Mouse (Mus musculus): ENCODE measurements around the gene Cltb. TPM values are rescaled to one million over a fixed set of nuclear protein-coding genes. Genes with fewer than 3 reads are reported as not detected.
A peak's percentile ranks its signal among the peaks of the same experiment; 100 is the strongest.

Cltb gene
- total RNA-seq, 2 experiments from 2014 or later, result 97.1 to 104 TPM

DNA sequence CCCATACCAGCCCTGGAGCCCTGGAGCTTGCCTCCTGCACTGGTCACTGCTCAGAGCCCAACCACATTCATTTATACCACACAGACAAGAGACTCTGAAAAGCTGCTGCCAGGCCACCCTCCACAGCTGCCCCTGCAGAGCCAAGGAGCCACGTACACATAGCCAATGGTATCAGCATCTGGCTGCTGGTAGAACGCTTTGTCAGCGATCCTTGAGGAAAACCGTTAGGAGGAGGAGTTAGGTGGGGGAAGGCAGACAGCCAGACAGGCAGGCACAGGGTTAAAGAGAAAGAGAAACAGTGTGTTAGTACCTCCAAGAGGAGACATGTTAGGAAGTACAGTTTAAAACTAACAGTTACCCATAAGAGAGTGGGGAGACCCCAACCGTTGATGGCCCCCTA lies 14.3 kb downstream of the Cltb start:
- intact Hi-C loops (cut with DNase I), result no loop called here
- no peak for DNase-seq

DNA sequence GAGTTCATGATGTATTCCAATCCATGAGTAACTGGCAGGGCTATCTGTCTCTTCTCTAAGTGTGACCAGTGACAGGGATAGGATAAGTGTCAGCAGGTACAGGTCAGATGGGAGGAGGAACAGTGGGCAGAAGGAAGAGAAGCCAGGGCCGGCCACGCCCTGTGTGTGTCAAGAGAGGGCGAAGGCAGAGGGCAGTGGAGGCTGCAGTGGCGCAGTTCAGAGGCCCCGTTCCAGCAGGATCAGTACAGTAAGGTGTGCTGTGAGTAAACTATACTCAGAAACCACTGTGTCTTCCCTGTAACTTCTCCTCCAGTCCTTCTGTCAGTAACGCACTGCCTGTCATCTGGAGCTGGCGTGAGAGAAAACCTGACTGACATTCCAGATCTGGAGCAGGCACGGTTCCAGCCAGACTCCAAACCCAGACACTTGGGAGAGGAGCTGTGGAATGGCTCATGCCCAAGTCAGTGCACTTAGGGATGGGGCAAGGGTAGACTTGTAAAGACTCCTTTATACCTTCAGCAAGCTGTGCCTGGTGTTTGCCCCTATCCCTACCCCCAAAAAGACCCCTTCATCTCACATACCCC lies 14.9 kb downstream of the Cltb start:
- peak in 1 of 2 experiments; percentile 27 for DNase-seq
- intact Hi-C loops (cut with DNase I), result no loop called here

DNA sequence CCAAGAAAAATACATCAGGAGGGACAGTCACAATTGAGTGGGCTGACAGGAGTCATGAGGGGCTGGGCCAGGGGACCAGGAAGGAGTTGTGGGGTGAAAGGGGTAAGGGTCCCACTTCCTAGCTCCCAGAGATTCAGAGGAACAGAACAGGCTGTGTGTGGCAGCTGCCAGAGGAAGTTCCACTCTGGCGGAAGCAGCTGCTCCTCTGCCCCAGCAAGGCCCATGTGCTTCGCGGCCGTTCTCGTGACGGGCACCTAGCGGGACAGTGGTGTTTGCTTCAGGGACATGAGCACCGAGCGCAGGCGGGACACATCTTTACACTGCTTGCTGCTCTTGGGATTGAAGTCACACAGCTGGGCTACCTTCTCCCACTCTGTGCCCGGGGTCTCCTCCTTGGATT lies 17.5 kb downstream of the Cltb start:
- no peak for DNase-seq
- intact Hi-C loops (cut with DNase I), result no loop called here

- DNase-seq, result no peak
- intact Hi-C loops (cut with DNase I), result loop anchor here (2.0 kb wide), 1 partner anchor 19 kb away; the partner anchor contains the start of gene Cltb
These were observed 19.3 kb downstream of the Cltb start for GRCm38 (mm10) chr13:54591776-54592356.

DNA sequence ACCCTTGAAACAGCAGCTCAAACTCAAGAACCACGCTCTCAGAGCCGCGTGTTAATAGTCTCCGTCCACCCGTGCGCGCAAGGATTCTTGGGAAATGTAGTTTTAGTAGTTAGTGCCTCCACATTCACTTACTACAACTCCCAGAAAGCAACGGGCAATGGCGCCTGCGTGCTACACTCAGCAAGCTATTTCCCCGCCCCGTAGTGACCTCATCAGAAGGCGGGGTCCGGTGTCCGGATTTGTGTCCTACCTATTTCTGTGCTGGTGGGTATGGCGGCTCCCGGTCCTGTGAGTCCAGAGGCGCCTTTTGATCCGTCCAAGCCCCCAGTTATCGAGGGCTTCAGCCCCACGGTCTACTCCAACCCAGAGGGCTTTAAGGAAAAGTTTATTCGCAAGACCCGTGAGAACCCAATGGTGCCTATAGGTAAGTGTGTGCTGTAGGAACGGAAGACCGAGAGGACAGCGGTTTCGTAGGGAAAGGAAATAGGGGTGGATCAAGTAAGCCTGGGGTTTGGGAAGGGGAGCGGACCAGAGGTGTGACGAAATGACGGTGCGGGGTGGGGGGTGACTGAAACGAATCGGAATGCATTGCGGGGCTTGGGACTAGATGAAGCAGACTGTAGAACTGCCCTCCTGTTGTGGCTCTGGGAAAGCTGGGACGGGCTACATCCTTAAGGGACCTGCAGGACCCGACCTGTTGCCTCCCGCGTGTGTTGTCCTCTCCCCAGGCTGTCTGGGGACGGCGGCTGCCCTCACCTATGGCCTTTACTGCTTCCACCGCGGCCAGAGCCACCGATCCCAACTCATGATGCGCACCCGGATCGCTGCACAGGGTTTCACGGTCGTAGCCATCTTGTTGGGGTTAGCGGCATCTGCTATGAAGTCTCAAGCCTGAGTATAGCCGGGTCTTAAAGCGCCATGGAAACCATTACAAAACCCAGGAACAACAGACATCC lies 20.9 kb downstream of the Cltb start, which contains the start of the genes Nop16 and Higd2a:
Gene Nop16, minus strand, starts transcription at position 95 of the 956 bp plus-strand sequence.
Gene Higd2a, plus strand, starts transcription at position 212 of the 956 bp plus-strand sequence.
- intact Hi-C loops (cut with DNase I), result loop anchor here (1.0 to 2.0 kb wide), 3 partner anchors 21 to 31 kb away; partner anchors contain the start of genes 4833439L19Rik, Cltb and Faf2
- DNase-seq, result peak; percentile 94 to 95

- no peak for DNase-seq
- intact Hi-C loops (cut with DNase I), result no loop called here
These were observed 21.6 kb downstream of the Cltb start for GRCm38 (mm10) chr13:54589414-54589995.

- intact Hi-C loops (cut with DNase I), result no loop called here
- DNase-seq, result no peak
These were observed 25.3 kb downstream of the Cltb start for GRCm38 (mm10) chr13:54585831-54586230.

GRCm38 (mm10) chr13:54582860-54583259 lies 28.3 kb downstream of the Cltb start:
- no peak for DNase-seq
- intact Hi-C loops (cut with DNase I), result no loop called here

GRCm38 (mm10) chr13:54582126-54582525 lies 29.0 kb downstream of the Cltb start:
- no peak for DNase-seq
- intact Hi-C loops (cut with DNase I), result no loop called here

DNA sequence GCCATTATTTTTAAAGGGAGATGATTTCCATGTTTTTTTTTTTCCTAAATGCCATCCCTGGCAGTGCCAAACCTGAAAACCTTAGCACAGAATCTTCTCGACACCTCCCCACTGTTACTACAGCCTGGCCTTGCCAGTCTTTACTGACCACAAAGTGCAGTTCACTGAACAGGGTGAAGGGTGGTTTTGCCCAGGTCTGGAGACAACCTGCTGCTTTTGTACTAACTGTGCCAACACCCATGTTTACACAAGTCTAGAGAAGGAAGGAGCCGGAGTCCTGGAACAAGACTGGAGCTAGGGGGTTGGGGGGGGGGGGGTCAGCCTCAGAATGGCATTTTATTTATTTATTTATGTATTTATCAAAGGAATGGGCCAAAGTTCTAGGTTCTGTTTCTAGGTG lies 29.8 kb downstream of the Cltb start:
- intact Hi-C loops (cut with DNase I), result no loop called here

GRCm38 (mm10) chr13:54577652-54578507 lies 33.3 kb downstream of the Cltb start:
- intact Hi-C loops (cut with DNase I), result no loop called here

More for the DNA sequence above, 29.8 kb downstream of the Cltb start:
- DNase-seq, result no peak

DNA sequence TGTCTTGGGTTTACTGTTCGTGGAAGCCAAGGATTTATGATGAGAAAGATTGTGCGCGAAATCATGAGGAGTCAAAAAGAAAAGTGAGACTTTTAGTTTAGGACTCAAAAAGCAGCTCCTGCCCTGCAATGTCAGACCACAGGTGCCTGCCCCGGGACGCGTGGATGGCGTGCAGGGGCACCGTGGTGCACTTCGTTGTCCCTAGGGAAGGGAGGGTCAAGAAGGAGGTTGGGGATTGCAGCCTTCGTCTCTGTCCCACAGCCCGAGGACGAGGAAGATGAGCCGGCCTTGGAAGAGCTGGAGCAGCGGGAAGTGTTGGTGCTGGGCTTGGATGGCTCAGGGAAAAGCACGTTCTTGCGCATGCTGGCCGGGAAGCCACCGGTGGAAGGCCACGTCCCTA lies 35.7 kb downstream of the Cltb start:
- intact Hi-C loops (cut with DNase I), result loop anchor here (2.0 kb wide), 2 partner anchors 35 to 45 kb away; partner anchors contain the start of genes Cltb and Faf2
- DNase-seq, result no peak

More at GRCm38 (mm10) chr13:54577652-54578507, 33.3 kb downstream of the Cltb start:
- peak in 1 of 2 experiments; percentile 36 for DNase-seq

GRCm38 (mm10) chr13:54574854-54575481 lies 36.2 kb downstream of the Cltb start, which contains the start of gene Arl10:
TSS of gene Arl10 (plus strand) at chr13:54575015.
- intact Hi-C loops (cut with DNase I), result loop anchor here (2.0 kb wide), 2 partner anchors 36 to 46 kb away; partner anchors contain the start of genes Cltb and Faf2
- peak; percentile 78 to 83 for DNase-seq

GRCm38 (mm10) chr13:54572621-54573020 lies 38.5 kb downstream of the Cltb start:
- intact Hi-C loops (cut with DNase I), result no loop called here
- no peak for DNase-seq

GRCm38 (mm10) chr13:54571637-54572036 lies 39.5 kb downstream of the Cltb start:
- DNase-seq, result no peak
- intact Hi-C loops (cut with DNase I), result no loop called here

- intact Hi-C loops (cut with DNase I), result no loop called here
- DNase-seq, result no peak
These were observed 40.4 kb downstream of the Cltb start for GRCm38 (mm10) chr13:54570736-54571135.

- intact Hi-C loops (cut with DNase I), result loop anchor here (10.0 kb wide), 1 partner anchor 264 kb away; no protein-coding TSS in a partner anchor
- no peak for DNase-seq
These were observed 41.9 kb downstream of the Cltb start for GRCm38 (mm10) chr13:54569282-54569681.

- DNase-seq, result no peak
- intact Hi-C loops (cut with DNase I), result loop anchor here (10.0 kb wide), 1 partner anchor 264 kb away; no protein-coding TSS in a partner anchor
These were observed 42.8 kb downstream of the Cltb start for GRCm38 (mm10) chr13:54568380-54568779.

Measured in heart, postnatal 36 days (tissue).